Mouse (Mus musculus) MEL (cell line): ENCODE results near the gene Vps13d.

Source experiments
- BHLHE40 ChIP-seq: IDR thresholded peaks from 2 replicates; pipeline ENCODE4 v1.6.1; 2012; ENCODE audit warnings: low read depth, mild to moderate bottlenecking, inconsistent platforms, low read length, improper control_type of control experiment, borderline replicate concordance
- CTCF ChIP-seq, 3 experiments: IDR thresholded peaks in 2 of 3; conservative IDR thresholded peaks in 1 of 3; 2 replicates each; pipeline ENCODE4 v1.5.1; 2011 to 2012; ENCODE audit warnings: low read length in 3 of 3, low read depth in 2 of 3, mild to moderate bottlenecking in 2 of 3, improper control_type of control experiment in 1 of 3, inconsistent platforms in 1 of 3, mixed read lengths in 1 of 3, moderate library complexity in 1 of 3; ENCODE audit not compliant: control insufficient read depth in 1 of 3, insufficient read depth in 1 of 3, poor library complexity in 1 of 3, severe bottlenecking in 1 of 3
- MAX ChIP-seq: IDR thresholded peaks from 2 replicates; pipeline ENCODE4 v1.6.1; 2011; ENCODE audit warnings: low read length, improper control_type of control experiment
- MYB ChIP-seq: IDR thresholded peaks from 2 replicates; pipeline ENCODE4 v1.6.1; 2011; ENCODE audit warnings: mild to moderate bottlenecking, low read depth, low read length, improper control_type of control experiment
- POLR2A ChIP-seq, 2 experiments: IDR thresholded peaks; 2 replicates each; pipeline ENCODE4 v1.6.1; 2011 to 2012; ENCODE audit warnings: low read length in 2 of 2, mild to moderate bottlenecking in 2 of 2, control low read depth in 1 of 2, improper control_type of control experiment in 1 of 2, low read depth in 1 of 2, moderate library complexity in 1 of 2; ENCODE audit not compliant: control insufficient read depth in 1 of 2, insufficient read depth in 1 of 2, poor library complexity in 1 of 2
- SIN3A ChIP-seq: IDR thresholded peaks from 2 replicates; pipeline ENCODE4 v1.6.1; 2012; ENCODE audit warnings: low read length, improper control_type of control experiment, inconsistent platforms
- ZC3H11A ChIP-seq: IDR thresholded peaks from 2 replicates; pipeline ENCODE4 v1.6.1; 2012; ENCODE audit warnings: low read depth, mild to moderate bottlenecking, inconsistent platforms, low read length, improper control_type of control experiment

- TF ChIP-seq BHLHE40 (no peak), CTCF (IDR thresholded peaks at IDR 0.05 in 2 of 3, conservative IDR thresholded peaks at IDR 0.05 in 1 of 3; ENCODE audit: control insufficient read depth in 1 of 3, insufficient read depth in 1 of 3, low read depth in 2 of 3, low read length in 3 of 3, poor library complexity in 1 of 3, severe bottlenecking in 1 of 3) (no peak), SIN3A (no peak), MYB (no peak), ZC3H11A (no peak), POLR2A (IDR thresholded peaks at IDR 0.05; ENCODE audit: control insufficient read depth in 1 of 2, insufficient read depth in 1 of 2, low read depth in 1 of 2, low read length in 2 of 2, poor library complexity in 1 of 2) (no peak), MAX (no peak)
Observed at GRCm38 (mm10) chr4:144961696-144962095, 233.1 kb downstream of the Vps13d start.
